Mouse (Mus musculus): ENCODE measurements at regions not wholly inside any gene's neighbourhood (a gene's known extent, or its start where the extent isn't known, plus 50 kb on each side); places are given as distances from the start of the nearest gene placed in this dataset.

DNA sequence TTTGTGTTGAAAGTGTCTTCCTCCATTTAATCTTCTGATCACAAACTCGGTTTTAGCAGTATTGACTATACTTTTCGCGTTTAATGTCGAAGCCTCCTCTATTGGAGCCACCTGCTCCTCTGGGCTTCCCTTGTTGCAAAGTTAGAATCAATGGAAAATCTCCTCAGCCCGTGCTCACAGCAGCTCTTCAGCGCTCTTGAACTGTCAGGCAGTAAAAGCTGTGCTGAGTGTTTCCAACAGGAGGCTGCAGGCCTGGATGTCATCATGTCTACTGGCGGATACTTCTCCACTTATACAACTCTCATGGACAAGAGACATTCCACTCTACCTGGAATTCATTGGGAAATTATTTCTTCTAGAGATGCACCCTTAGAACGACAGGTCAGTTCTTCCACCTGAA lies 380.4 kb upstream of the Crim1 start:
- no peaks in the 10 kb centered on the region for H3K4me1 ChIP-seq (ENCODE audit: control insufficient read depth, insufficient read depth, low read length)
- 83% methylated on average over 8 of the region's 8 CpGs for WGBS
- DNase-seq, result no peak
- no peak overlapping the region for H3K4me3 ChIP-seq (replicated peaks; ENCODE audit: insufficient read depth, low read depth, low read length)
- H3K27me3 ChIP-seq (ENCODE audit: control insufficient read depth, insufficient read depth, low read length), result no peaks in the 10 kb centered on the region
- H3K27ac ChIP-seq (ENCODE audit: insufficient read depth, low read length), result no peak overlapping the region
- TF ChIP-seq CTCF (IDR thresholded peaks at IDR 0.05; ENCODE audit: borderline replicate concordance, insufficient read depth, low read depth, low read length) (no peak), POLR2A (IDR thresholded peaks at IDR 0.05; ENCODE audit: borderline replicate concordance, insufficient read depth, low read length) (no peak)

- WGBS, result 89% methylated on average over 3 of the region's 3 CpGs
- Histone ChIP-seq H3K27me3 (ENCODE audit: control insufficient read depth, insufficient read depth, low read length) (no peaks in the 10 kb centered on the region), H3K4me1 (ENCODE audit: control insufficient read depth, insufficient read depth, low read length) (no peaks in the 10 kb centered on the region), H3K4me3 (replicated peaks; ENCODE audit: insufficient read depth, low read depth, low read length) (no peak overlapping the region), H3K27ac (ENCODE audit: insufficient read depth, low read length) (no peak overlapping the region)
- DNase-seq, result no peak
- TF ChIP-seq CTCF (IDR thresholded peaks at IDR 0.05; ENCODE audit: borderline replicate concordance, insufficient read depth, low read depth, low read length) (no peak), POLR2A (IDR thresholded peaks at IDR 0.05; ENCODE audit: borderline replicate concordance, insufficient read depth, low read length) (no peak)
Measured at GRCm38 (mm10) chr17:77843949-77844348, 356.1 kb upstream of the Crim1 start.

GRCm38 (mm10) chr17:77874497-77874896 lies 325.6 kb upstream of the Crim1 start:
- H3K27ac ChIP-seq (ENCODE audit: insufficient read depth, low read length), result no peak overlapping the region
- no peak for DNase-seq
- no peaks in the 10 kb centered on the region for H3K4me1 ChIP-seq (ENCODE audit: control insufficient read depth, insufficient read depth, low read length)
- H3K4me3 ChIP-seq (replicated peaks; ENCODE audit: insufficient read depth, low read depth, low read length), result no peak overlapping the region
- no peaks in the 10 kb centered on the region for H3K27me3 ChIP-seq (ENCODE audit: control insufficient read depth, insufficient read depth, low read length)
- 89% methylated on average over 3 of the region's 3 CpGs for WGBS
- no peak for TF ChIP-seq CTCF (IDR thresholded peaks at IDR 0.05; ENCODE audit: borderline replicate concordance, insufficient read depth, low read depth, low read length)
- TF ChIP-seq POLR2A (IDR thresholded peaks at IDR 0.05; ENCODE audit: borderline replicate concordance, insufficient read depth, low read length), result no peak

GRCm38 (mm10) chr17:77877016-77877415 lies 323.0 kb upstream of the Crim1 start:
- Histone ChIP-seq H3K4me3 (replicated peaks; ENCODE audit: insufficient read depth, low read depth, low read length) (no peak overlapping the region), H3K4me1 (ENCODE audit: control insufficient read depth, insufficient read depth, low read length) (no peaks in the 10 kb centered on the region), H3K27ac (ENCODE audit: insufficient read depth, low read length) (no peak overlapping the region), H3K27me3 (ENCODE audit: control insufficient read depth, insufficient read depth, low read length) (no peaks in the 10 kb centered on the region; the same call in 1 of the 2 replicates)
- TF ChIP-seq CTCF (IDR thresholded peaks at IDR 0.05; ENCODE audit: borderline replicate concordance, insufficient read depth, low read depth, low read length), result no peak
- no peak for TF ChIP-seq POLR2A (IDR thresholded peaks at IDR 0.05; ENCODE audit: borderline replicate concordance, insufficient read depth, low read length)
- no peak for DNase-seq
- 21% methylated on average over 2 of the region's 2 CpGs for WGBS

GRCm38 (mm10) chr17:77885150-77885549 lies 314.9 kb upstream of the Crim1 start:
- 76% methylated on average over 2 of the region's 2 CpGs for WGBS
- no peaks in the 10 kb centered on the region; the same call in 1 of the 2 replicates for H3K27me3 ChIP-seq (ENCODE audit: control insufficient read depth, insufficient read depth, low read length)
- no peak for TF ChIP-seq CTCF (IDR thresholded peaks at IDR 0.05; ENCODE audit: borderline replicate concordance, insufficient read depth, low read depth, low read length)
- no peak for TF ChIP-seq POLR2A (IDR thresholded peaks at IDR 0.05; ENCODE audit: borderline replicate concordance, insufficient read depth, low read length)
- no peak for DNase-seq
- H3K4me3 ChIP-seq (replicated peaks; ENCODE audit: insufficient read depth, low read depth, low read length), result no peak overlapping the region
- H3K27ac ChIP-seq (ENCODE audit: insufficient read depth, low read length), result no peak overlapping the region
- H3K4me1 ChIP-seq (ENCODE audit: control insufficient read depth, insufficient read depth, low read length), result no peaks in the 10 kb centered on the region

- no peak for TF ChIP-seq POLR2A (IDR thresholded peaks at IDR 0.05; ENCODE audit: borderline replicate concordance, insufficient read depth, low read length)
- no peak for TF ChIP-seq CTCF (IDR thresholded peaks at IDR 0.05; ENCODE audit: borderline replicate concordance, insufficient read depth, low read depth, low read length)
- peak in 1 of 2 experiments; percentile 1 for DNase-seq
- 12% methylated on average over 2 of the region's 2 CpGs for WGBS
- Histone ChIP-seq H3K27ac (ENCODE audit: insufficient read depth, low read length) (no peak overlapping the region), H3K4me1 (ENCODE audit: control insufficient read depth, insufficient read depth, low read length) (no peaks in the 10 kb centered on the region), H3K27me3 (ENCODE audit: control insufficient read depth, insufficient read depth, low read length) (no peaks in the 10 kb centered on the region), H3K4me3 (replicated peaks; ENCODE audit: insufficient read depth, low read depth, low read length) (no peak overlapping the region)
Measured at GRCm38 (mm10) chr17:77889147-77889546, 310.9 kb upstream of the Crim1 start.

- Histone ChIP-seq H3K27me3 (ENCODE audit: control insufficient read depth, insufficient read depth, low read length) (no peaks in the 10 kb centered on the region), H3K4me1 (ENCODE audit: control insufficient read depth, insufficient read depth, low read length) (no peaks in the 10 kb centered on the region), H3K27ac (ENCODE audit: insufficient read depth, low read length) (no peak overlapping the region), H3K4me3 (replicated peaks; ENCODE audit: insufficient read depth, low read depth, low read length) (no peak overlapping the region)
- no peak for DNase-seq
- TF ChIP-seq CTCF (IDR thresholded peaks at IDR 0.05; ENCODE audit: borderline replicate concordance, insufficient read depth, low read depth, low read length) (no peak), POLR2A (IDR thresholded peaks at IDR 0.05; ENCODE audit: borderline replicate concordance, insufficient read depth, low read length) (no peak)
- 18% methylated on average over 3 of the region's 3 CpGs for WGBS
Measured at GRCm38 (mm10) chr17:77904412-77904811, 295.6 kb upstream of the Crim1 start.

DNA sequence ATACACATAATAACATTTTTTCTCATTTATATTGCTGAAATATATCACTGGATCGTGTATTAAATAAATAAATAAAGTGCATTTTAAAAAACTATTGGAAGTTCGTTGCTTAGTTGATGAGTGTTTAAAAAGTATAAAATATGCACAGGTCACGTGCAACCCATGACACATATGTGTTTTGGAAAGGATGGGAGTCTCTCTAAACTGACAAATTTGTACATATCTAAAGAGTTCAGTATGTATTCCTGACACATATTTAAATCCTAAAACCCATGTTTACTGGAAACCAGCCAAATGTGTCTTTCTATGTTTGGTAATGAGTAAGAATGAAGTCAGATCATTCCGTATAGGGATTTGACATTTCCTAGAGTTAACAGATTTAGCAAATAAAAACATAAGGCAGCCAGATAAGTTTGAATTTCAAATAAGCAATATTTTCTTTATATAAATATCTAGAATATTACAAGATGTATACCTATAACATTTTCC lies 286.0 kb upstream of the Crim1 start:
- Histone ChIP-seq H3K4me3 (replicated peaks; ENCODE audit: insufficient read depth, low read depth, low read length) (no peak overlapping the region), H3K4me1 (ENCODE audit: control insufficient read depth, insufficient read depth, low read length) (no peaks in the 10 kb centered on the region), H3K27ac (ENCODE audit: insufficient read depth, low read length) (no peak overlapping the region), H3K27me3 (ENCODE audit: control insufficient read depth, insufficient read depth, low read length) (no peaks in the 10 kb centered on the region)
- DNase-seq, result no peak
- WGBS, result 88% methylated on average over 4 of the region's 4 CpGs
- TF ChIP-seq CTCF (IDR thresholded peaks at IDR 0.05; ENCODE audit: borderline replicate concordance, insufficient read depth, low read depth, low read length) (no peak), POLR2A (IDR thresholded peaks at IDR 0.05; ENCODE audit: borderline replicate concordance, insufficient read depth, low read length) (no peak)

Measured in cerebellum, adult 2 months (tissue).